Mouse (Mus musculus) kidney, adult 2 months (tissue): ENCODE results near the gene Itgb5.

Experiments used
- CTCF ChIP-seq: fragments of 200-500 bp; conservative IDR thresholded peaks from 2 replicates; pipeline ENCODE4 v1.5.1; 2011; ENCODE audit warnings: low read depth, mild to moderate bottlenecking, control low read depth, low read length, moderate library complexity, mixed read lengths; ENCODE audit not compliant: insufficient read depth, insufficient read length
- POLR2A ChIP-seq: fragments of 200-500 bp; IDR thresholded peaks from one replicate; pipeline ENCODE4 v1.6.1; 2011; ENCODE audit warnings: low read depth, low read length, control low read depth

DNA sequence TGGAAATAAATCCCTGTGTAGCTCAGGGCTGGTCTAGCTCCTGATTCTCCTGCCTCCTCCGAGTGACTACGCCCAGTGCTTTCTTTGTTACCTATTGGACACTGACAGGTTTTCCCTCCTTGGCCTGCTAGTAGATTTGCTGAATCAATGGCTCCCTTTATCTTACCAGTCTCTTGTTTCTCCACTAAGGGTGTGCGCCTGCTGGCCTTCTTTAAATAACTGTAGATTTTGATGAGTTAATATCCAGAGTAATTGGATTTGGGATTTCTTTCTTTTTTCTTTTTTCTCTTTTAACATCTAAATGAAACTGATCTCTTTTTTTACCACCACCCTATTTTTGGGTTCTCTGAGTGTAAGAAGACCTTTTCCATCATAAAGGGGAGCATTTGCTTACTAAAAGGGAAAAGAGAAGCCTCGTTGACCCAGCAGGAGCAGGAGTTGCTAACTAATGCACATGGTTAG lies 14.7 kb downstream of the Itgb5 start:
- TF ChIP-seq CTCF: no peak
- TF ChIP-seq POLR2A: no peak
